Mouse (Mus musculus) thymus, adult 2 months (tissue): ENCODE measurements around the gene Orc2.

Experiments
- CTCF ChIP-seq: fragments of 200-500 bp; IDR thresholded peaks from 2 replicates; pipeline ENCODE4 v1.5.1; 2012; ENCODE audit warnings: mild to moderate bottlenecking, control low read depth, low read length, moderate library complexity, borderline replicate concordance; ENCODE audit not compliant: control insufficient read depth, poor library complexity, insufficient read depth; ENCODE audit errors: extremely low read depth
- POLR2A ChIP-seq: fragments of 200-500 bp; IDR thresholded peaks from 2 replicates; pipeline ENCODE4 v1.6.1; 2012; ENCODE audit warnings: mild to moderate bottlenecking, low read length, control low read depth, moderate library complexity; ENCODE audit not compliant: control insufficient read depth, poor library complexity, insufficient read depth; ENCODE audit errors: extremely low read depth

DNA sequence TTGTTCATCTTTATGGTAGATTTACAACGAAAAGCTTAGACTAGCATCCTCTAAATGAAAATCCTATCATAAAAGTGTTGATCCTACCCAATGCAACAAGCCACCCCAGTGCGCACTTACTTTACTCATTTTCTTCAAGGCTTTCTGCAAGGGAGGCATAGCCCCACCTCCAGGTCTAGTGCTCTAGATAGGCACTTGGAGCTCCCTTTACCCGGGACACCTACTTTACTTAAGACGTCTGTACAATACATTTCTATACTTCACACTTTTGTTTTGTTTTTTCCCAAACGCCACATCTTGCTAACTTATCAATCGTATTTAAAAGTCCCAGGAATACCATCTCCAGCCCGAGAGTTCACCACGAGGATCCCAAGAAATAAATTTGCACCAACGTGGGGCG is 60.2 kb downstream of the Orc2 start:
- no peak for TF ChIP-seq CTCF
- no peak for TF ChIP-seq POLR2A
